Mouse (Mus musculus) E14TG2a.4 (cell line): ENCODE data around the gene Ydjc.
"Not testable (repeated sequence)": the region's sequence is repeated elsewhere in the genome, so short reads cannot be mapped to it uniquely, and the experiment has no call there.

Experiments
- H3K27me3 ChIP-seq: 2 replicates; pipeline ENCODE4 v1.6.1; 2014; ENCODE audit warnings: low read length, control low read depth; ENCODE audit not compliant: insufficient read depth
- H3K36me3 ChIP-seq: 2 replicates; pipeline ENCODE4 v1.6.1; 2014; ENCODE audit warnings: low read length, control low read depth; ENCODE audit not compliant: insufficient read depth
- H3K4me1 ChIP-seq: replicated peaks from 2 replicates; pipeline ENCODE4 v1.6.1; 2014; ENCODE audit warnings: low read depth, low read length, control low read depth
- H3K4me3 ChIP-seq: replicated peaks from 2 replicates; pipeline ENCODE4 v1.5.1; 2014; ENCODE audit warnings: mild to moderate bottlenecking, low read length
- H3K9me3 ChIP-seq: 2 replicates; pipeline ENCODE4 v1.6.1; 2014; ENCODE audit warnings: low read length, control low read depth
- CTCF ChIP-seq: conservative IDR thresholded peaks from 2 replicates; pipeline ENCODE4 v1.5.1; 2014; ENCODE audit warnings: low read length
- NANOG ChIP-seq: IDR thresholded peaks from 2 replicates; pipeline ENCODE4 v1.6.1; 2014; ENCODE audit warnings: borderline replicate concordance, low read length, mixed read lengths
- POU5F1 ChIP-seq: IDR thresholded peaks from 2 replicates; pipeline ENCODE4 v1.6.1; 2014; ENCODE audit warnings: low read length, borderline replicate concordance

Gene Ydjc

DNA sequence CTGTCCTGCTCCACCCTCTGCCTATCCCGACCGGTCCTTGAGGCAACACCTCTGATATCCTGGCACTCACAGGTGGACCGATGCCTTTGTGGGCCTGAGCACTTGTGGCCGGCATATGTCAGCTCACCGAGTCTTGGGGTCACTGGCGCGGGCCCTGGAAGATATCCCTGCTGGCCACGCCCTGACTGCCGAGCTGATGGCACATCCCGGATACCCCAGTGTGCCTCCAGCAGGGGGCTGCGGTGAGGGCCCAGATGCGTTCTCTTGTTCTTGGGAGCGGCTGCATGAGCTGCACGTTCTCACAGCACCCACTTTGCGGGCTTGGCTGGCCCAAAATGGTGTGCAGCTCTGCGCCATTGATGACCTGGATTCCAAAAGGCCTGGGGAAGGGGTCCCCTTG is 3.7 kb downstream of the Ydjc start:
- peak overlapping the region; percentile 93 for H3K4me3 ChIP-seq
- peaks cover 42% of the 10 kb centered on the region for H3K36me3 ChIP-seq
- peaks cover 55% of the 10 kb centered on the region for H3K4me1 ChIP-seq
- TF ChIP-seq CTCF: peak; percentile 17
- TF ChIP-seq NANOG: no peak
- no peak for TF ChIP-seq POU5F1
- H3K9me3 ChIP-seq: no peaks in the 10 kb centered on the region
- H3K27me3 ChIP-seq: no peaks in the 10 kb centered on the region

DNA sequence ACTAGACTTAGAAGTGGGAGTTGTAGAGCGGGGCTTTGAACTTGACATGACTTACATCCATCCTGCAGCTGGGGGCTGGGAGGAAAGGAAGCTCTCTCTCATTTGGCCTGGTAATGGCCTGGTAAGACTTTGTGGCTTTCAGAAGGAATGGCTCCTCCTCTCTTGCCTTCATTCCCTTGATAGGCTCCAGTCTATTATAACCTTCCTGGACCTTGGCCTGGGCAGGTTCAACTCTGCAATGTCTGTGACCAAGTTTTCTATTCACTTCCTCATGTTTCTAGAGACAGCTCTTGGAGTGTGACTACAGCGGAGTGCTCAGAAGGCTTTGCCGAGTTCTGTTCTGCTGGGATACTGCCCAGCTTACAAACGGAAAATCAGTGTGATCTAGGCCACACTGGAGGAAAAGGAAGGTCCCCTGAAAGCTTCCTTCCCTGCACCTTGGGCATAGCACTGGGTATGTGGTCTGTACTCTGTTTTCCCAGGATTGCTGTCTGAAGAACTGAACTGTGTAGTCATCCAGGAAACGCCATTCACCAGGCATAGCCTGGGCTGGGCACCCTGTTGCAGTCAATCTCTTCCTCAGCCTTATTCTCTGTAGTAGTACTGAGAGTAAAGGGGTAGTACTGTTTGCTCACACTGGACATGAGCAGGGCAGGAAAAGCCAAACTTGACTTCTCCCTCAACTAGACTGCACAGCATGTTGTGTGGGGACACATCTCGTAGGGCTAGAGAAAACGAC is 6.3 kb downstream of the Ydjc start:
- Histone ChIP-seq H3K4me1 (peaks cover 45% of the 10 kb centered on the region), H3K9me3 (no peaks in the 10 kb centered on the region), H3K36me3 (peaks cover 67% of the 10 kb centered on the region), H3K27me3 (no peaks in the 10 kb centered on the region), H3K4me3 (no peak overlapping the region)
- TF ChIP-seq POU5F1 (no peak), CTCF (no peak), NANOG (no peak)

DNA sequence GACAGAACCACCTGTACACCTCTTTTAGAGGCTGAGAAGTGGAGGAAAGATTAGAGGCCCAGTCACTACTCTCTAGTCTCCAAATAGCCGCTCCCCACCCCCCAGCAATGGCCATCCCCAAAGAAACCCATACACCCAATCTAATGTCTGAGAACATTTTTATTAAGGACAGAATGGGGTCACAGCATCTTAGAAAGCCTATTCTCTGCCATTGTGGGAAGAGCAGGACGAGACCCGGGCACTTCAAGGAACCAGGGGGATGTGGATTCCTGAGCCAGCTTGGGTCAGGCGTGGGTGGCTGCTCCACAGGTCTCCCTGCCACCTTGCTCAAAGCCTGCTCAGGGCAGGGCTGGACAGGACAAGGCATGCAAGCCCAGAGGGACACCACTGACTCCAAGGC is 7.5 kb downstream of the Ydjc start:
- no peak for TF ChIP-seq POU5F1
- TF ChIP-seq CTCF: no peak
- no peak for TF ChIP-seq NANOG
- Histone ChIP-seq H3K4me1 (peaks cover 52% of the 10 kb centered on the region), H3K9me3 (no peaks in the 10 kb centered on the region), H3K36me3 (peaks cover 78% of the 10 kb centered on the region), H3K4me3 (no peak overlapping the region), H3K27me3 (no peaks in the 10 kb centered on the region)

DNA sequence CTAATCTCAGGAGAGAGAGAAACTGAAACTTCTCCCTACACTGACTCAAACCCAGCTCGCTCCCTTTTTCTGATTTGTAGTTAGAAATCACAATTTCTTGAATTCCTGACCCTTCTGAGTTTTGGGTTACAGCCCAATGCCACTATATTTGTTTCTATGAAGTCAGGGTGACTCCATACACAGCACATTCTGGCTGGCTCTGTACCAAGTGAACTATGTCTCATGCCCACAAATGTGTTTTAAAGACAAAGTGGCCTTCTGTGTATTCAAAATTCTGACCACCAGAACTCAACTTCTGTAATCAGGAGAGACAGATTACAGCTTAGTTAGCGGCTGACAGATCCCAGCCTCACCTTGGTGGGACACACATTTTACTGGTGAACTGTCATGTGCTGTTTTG is 9.9 kb downstream of the Ydjc start:
- TF ChIP-seq POU5F1 (no peak), NANOG (no peak), CTCF (no peak)
- Histone ChIP-seq H3K4me1 (peaks cover 42% of the 10 kb centered on the region), H3K9me3 (no peaks in the 10 kb centered on the region), H3K36me3 (peaks cover 93% of the 10 kb centered on the region), H3K27me3 (no peaks in the 10 kb centered on the region), H3K4me3 (no peak overlapping the region)

DNA sequence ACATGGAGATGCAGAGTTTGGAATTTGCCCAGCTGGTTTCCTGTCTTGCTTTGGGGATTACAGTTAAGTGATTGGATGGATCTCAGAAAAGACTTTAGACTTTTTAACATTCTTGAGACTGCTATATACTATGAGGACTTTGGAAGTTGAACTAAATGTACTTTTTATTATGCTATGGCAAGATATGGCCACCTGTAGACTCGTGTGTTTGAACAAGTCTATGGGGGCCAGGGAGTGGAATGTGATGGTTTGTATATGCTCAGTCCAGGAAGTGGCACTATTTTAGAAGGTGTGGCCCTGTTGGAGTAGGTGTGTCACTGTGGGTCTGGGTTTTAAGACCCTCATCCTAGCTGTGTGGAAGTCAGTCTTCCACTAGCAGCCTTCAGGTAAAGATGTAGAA is 21.1 kb downstream of the Ydjc start:
- H3K27me3 ChIP-seq, H3K9me3 ChIP-seq, H3K4me3 ChIP-seq: not testable (repeated sequence)
- peaks cover 95% of the 10 kb centered on the region for H3K36me3 ChIP-seq
- H3K4me1 ChIP-seq: peaks cover 34% of the 10 kb centered on the region

DNA sequence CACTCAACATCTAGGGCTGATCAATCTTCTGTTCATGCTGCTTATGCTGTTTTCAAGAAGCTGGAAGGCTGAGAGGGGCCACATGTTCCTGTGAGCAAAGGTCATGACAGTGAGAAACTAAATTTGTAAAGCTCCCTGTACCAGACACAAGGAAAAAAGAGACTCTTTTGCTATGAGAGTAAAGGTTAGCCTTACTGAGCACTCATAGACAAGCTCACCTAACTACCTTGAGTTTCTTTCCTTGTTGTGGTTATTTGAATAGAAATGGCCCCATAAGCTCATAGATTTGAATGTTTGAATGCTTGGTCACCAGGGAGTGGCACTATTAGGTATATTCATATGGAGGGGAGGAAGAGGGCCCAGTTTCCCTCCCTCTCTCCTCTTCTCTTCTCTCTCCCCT is 22.8 kb downstream of the Ydjc start:
- TF ChIP-seq NANOG (no peak), POU5F1 (no peak), CTCF (no peak)
- H3K27me3 ChIP-seq: no peaks in the 10 kb centered on the region

DNA sequence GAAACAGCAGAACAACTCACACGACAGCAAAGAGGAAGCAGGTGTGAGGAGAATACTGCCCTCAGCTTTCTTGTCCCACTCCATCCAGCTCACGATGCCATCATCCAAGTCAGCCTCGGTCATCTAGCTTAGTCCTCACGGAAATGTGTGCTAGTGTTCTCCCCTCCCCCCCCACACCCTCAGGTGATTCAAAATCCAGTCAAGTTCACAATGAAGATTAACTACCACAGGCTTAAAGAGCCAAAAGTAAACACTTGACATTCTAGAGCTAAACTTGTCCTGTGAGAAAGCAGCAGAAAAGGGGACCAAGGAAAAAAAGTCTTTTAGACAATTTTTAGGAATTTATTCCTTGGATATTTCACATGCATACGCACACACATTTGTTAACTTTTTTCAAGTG is 23.6 kb downstream of the Ydjc start:
- H3K4me1 ChIP-seq: peaks cover 39% of the 10 kb centered on the region
- TF ChIP-seq POU5F1 (no peak), NANOG (no peak), CTCF (no peak)
- H3K36me3 ChIP-seq: peaks cover 94% of the 10 kb centered on the region

More for the DNA sequence above, 22.8 kb downstream of the Ydjc start:
- no peak overlapping the region for H3K4me3 ChIP-seq
- peaks cover 94% of the 10 kb centered on the region for H3K36me3 ChIP-seq
- no peaks in the 10 kb centered on the region for H3K9me3 ChIP-seq
- peaks cover 38% of the 10 kb centered on the region for H3K4me1 ChIP-seq

DNA sequence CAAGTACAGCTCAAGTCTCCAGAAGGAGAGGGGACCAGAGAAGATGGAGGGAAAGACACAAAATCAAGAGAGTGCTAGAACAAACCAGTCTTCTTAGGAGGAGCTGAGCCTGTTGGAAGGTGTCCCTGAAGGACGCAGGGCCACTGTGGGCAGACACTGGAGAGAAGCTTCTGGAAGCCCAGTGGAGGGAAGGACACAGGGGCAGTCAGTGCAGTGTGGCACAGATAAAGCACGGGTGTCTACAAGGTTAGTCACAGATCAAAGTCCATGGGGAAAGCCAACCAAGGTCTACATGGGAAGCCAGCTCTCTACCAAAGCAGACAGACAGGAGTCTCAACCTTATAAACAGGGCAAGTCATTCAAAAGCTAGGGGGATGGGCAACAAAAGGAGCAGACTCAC is 31.3 kb downstream of the Ydjc start:
- TF ChIP-seq POU5F1 (no peak), CTCF (no peak), NANOG (no peak)
- H3K36me3 ChIP-seq: peaks cover 90% of the 10 kb centered on the region
- no peaks in the 10 kb centered on the region for H3K9me3 ChIP-seq
- H3K27me3 ChIP-seq: no peaks in the 10 kb centered on the region
- H3K4me1 ChIP-seq: peaks cover 37% of the 10 kb centered on the region
- H3K4me3 ChIP-seq: no peak overlapping the region

More for the DNA sequence above, 23.6 kb downstream of the Ydjc start:
- no peaks in the 10 kb centered on the region for H3K27me3 ChIP-seq
- no peak overlapping the region for H3K4me3 ChIP-seq
- H3K9me3 ChIP-seq: no peaks in the 10 kb centered on the region

DNA sequence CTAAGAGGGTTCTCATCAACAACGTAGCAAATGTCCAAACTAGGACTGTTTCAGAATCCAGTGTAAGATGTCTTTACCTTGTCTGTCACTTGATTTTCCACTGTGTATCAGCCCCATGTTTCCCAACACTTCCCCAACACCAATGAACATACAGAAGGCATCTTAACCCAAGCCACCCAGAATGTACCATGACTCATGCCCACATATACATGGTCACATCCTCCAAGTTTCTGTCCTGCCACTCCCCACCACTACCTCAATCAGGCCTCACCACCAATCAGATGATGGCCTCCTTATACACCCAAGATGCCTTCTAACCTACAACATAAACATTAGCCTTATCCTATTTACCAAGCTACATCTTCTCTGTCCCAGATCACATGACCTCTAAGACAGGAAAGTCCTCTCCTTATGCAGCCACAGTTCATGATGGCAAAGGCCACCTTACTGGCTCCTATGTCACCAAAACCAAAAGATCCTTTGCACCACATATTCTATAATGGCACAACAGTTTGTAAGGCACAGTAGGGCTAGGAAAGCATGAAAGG is 33.3 kb downstream of the Ydjc start:
- Histone ChIP-seq H3K9me3 (no peaks in the 10 kb centered on the region), H3K4me1 (peaks cover 48% of the 10 kb centered on the region), H3K4me3 (no peak overlapping the region), H3K27me3 (no peaks in the 10 kb centered on the region), H3K36me3 (peaks cover 85% of the 10 kb centered on the region)
- TF ChIP-seq POU5F1 (no peak), CTCF (no peak), NANOG (no peak)
